Mouse (Mus musculus) MEL (cell line): ENCODE measurements around the gene Icos.

Experiments used
- BHLHE40 ChIP-seq: IDR thresholded peaks from 2 replicates; pipeline ENCODE4 v1.6.1; 2012; ENCODE audit warnings: low read depth, mild to moderate bottlenecking, inconsistent platforms, low read length, improper control_type of control experiment, borderline replicate concordance
- EP300 ChIP-seq, 2 experiments: IDR thresholded peaks; 2 replicates each; pipeline ENCODE4 v1.6.1; 2011; ENCODE audit warnings: improper control_type of control experiment in 2 of 2, low read length in 2 of 2, low read depth in 1 of 2, mild to moderate bottlenecking in 1 of 2
- POLR2AphosphoS2 ChIP-seq: IDR thresholded peaks from 2 replicates; pipeline ENCODE4 v1.6.1; 2011; ENCODE audit warnings: low read length, improper control_type of control experiment
- TCF12 ChIP-seq: IDR thresholded peaks from 2 replicates; pipeline ENCODE4 v1.6.1; 2014; ENCODE audit warnings: low read depth, mild to moderate bottlenecking, inconsistent platforms, low read length, improper control_type of control experiment, moderate library complexity

DNA sequence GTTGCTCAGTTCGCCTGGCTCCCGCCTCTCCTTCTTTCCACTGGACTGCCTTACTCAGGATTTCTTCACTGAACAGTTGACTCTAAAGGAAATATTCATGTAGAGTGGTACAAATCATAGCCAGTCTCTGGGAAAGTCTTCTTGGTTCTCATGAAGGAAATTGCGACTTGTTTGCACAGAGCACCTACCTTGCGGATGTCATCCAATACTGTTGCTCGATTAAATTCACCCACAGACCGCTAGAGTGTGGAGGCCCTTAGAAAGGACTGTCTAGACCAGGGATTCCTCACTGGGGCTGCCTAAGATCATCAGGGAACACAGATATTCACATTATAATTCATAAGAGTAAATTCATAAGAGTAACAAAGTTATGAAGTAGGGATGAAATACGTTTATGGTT, 24.0 kb upstream of the Icos start:
- TF ChIP-seq TCF12: no peak
- TF ChIP-seq POLR2AphosphoS2: no peak
- TF ChIP-seq EP300 (IDR thresholded peaks at IDR 0.05; ENCODE audit: low read depth in 1 of 2, low read length in 2 of 2): no peak
- no peak for TF ChIP-seq BHLHE40
